Mouse (Mus musculus) monocyte, adult 2 months (primary cell): ENCODE measurements at regions not wholly inside any gene's neighbourhood (a gene's known extent, or its start where the extent isn't known, plus 50 kb on each side); places are given as distances from the start of the nearest gene placed in this dataset.
"Not testable (repeated sequence)": the region's sequence is repeated elsewhere in the genome, so short reads cannot be mapped to it uniquely, and the experiment has no call there.

Experiments
- DNase-seq, 2 experiments: peaks; one replicate each; pipeline ENCODE4 v3.0.0; 2022; ENCODE audit warnings: low spot score in 2 of 2, low read depth in 1 of 2

- no peak for DNase-seq
Measured at GRCm38 (mm10) chr10:117450240-117450569, 70.4 kb upstream of the Cpsf6 start.

GRCm38 (mm10) chr10:117449416-117450239 lies 69.8 kb upstream of the Cpsf6 start:
- DNase-seq = no peak

GRCm38 (mm10) chr10:117448783-117449182 lies 69.0 kb upstream of the Cpsf6 start:
- DNase-seq = not testable (repeated sequence)

GRCm38 (mm10) chr10:117447626-117448025 lies 67.8 kb upstream of the Cpsf6 start:
- DNase-seq = no peak

- DNase-seq = no peak
Measured at GRCm38 (mm10) chr10:117447206-117447605, 67.4 kb upstream of the Cpsf6 start.

- no peak for DNase-seq
Measured at GRCm38 (mm10) chr10:117446776-117447175, 67.0 kb upstream of the Cpsf6 start.

GRCm38 (mm10) chr10:117445801-117446490 lies 66.1 kb upstream of the Cpsf6 start:
- no peak for DNase-seq

- DNase-seq = no peak
Measured at GRCm38 (mm10) chr10:117445181-117445790, 65.5 kb upstream of the Cpsf6 start.

- no peak for DNase-seq
Measured at GRCm38 (mm10) chr10:117444761-117445160, 64.9 kb upstream of the Cpsf6 start.

GRCm38 (mm10) chr10:117443426-117444350 lies 63.9 kb upstream of the Cpsf6 start:
- no peak for DNase-seq

GRCm38 (mm10) chr10:117441979-117442803 lies 62.4 kb upstream of the Cpsf6 start:
- no peak for DNase-seq

GRCm38 (mm10) chr10:117441121-117441978 lies 61.5 kb upstream of the Cpsf6 start:
- DNase-seq = no peak

- no peak for DNase-seq
Measured at GRCm38 (mm10) chr10:117440225-117440976, 60.6 kb upstream of the Cpsf6 start.

- no peak for DNase-seq
Measured at GRCm38 (mm10) chr10:117439206-117440110, 59.6 kb upstream of the Cpsf6 start.

- no peak for DNase-seq
Measured at GRCm38 (mm10) chr10:117438614-117439193, 58.9 kb upstream of the Cpsf6 start.

GRCm38 (mm10) chr10:117437970-117438369 lies 58.2 kb upstream of the Cpsf6 start:
- DNase-seq = no peak
